Mouse (Mus musculus): Measurements from ENCODE around the gene Crtc1. TPM values are rescaled to one million over a fixed set of nuclear protein-coding genes. Genes with fewer than 3 reads are reported as not detected.

Gene Crtc1
- polyA plus RNA-seq, 1 experiment from 2014 or later = 23.4 TPM

DNA sequence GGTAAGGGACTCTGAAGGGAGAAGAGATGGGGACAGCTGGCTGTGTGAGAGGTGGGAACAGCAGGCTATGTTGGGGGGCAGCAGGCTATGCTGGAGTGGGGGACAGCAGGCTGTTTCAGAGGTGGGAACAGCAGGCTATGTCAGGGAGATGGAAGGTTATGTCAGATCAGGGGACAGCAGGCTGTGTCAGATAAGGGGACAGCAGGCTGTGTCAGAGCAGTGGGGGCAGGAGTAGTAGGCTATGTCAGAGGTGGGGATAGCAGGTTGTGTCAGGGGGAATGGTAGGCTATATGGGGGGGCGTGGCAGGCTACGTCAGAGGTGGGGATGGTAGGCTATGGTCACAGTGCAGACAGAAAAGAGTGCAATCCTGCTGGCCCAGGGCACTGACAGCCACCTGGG, 16.7 kb downstream of the Crtc1 start:
- Histone ChIP-seq H3K27ac (ENCODE audit: low read depth) (no peak overlapping the region), H3K36me3 (ENCODE audit: control insufficient read depth, insufficient read depth, low read length) (no peaks in the 10 kb centered on the region), H3K9ac (ENCODE audit: low read length) (no peak overlapping the region), H3K4me2 (ENCODE audit: low read length) (no peak overlapping the region), H3K9me3 (ENCODE audit: control insufficient read depth, low read length) (no peaks in the 10 kb centered on the region), H3K27me3 (replicated peaks; ENCODE audit: control insufficient read depth, insufficient read depth, low read length) (no peaks in the 10 kb centered on the region), H3K4me1 (replicated peaks; ENCODE audit: control insufficient read depth, insufficient read depth, low read length) (peaks cover 17% of the 10 kb centered on the region), H3K4me3 (ENCODE audit: low read depth, low read length) (no peak overlapping the region)
- ATAC-seq (replicated peaks; ENCODE audit: low FRiP score, low TSS enrichment, low read depth) (no peak), DNase-seq (ENCODE audit: low spot score) (no peak)
- WGBS = 71% methylated on average over 2 of the region's 2 CpGs

DNA sequence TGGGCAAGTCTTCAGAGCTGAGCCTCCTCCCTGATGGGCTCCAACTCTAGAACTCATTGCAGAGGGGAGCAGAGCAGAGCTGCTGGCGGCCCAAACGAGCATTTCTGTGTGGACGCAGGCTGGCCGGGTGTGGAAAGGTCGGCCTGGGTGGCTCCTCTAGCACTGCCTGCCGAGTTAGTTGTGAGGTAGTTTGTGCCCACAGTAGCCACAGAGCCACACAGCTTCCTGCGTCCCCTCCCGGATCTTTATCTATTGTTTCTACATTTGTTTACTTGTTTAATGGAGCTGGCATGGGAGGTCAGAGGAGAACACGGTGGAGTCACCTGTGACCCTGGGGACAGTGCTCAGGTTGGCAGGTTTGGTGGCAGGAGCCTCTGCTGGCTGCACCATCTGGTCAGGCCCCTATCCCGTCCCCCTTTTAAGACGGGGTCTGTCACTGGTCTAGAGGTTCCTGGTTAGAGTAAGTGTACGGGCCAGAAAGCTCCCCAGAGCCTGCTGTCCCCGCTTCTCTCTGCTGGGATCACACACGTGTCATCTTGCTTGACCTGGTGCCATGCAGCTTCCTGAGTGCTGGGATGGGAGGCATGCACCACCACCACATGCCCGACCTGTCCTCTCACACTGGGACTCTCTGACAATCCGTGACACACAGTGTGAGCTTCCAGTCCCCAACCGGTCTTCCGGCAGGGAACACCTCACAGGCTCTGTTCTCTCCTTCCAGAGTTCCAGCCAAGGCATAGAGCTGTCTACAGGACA, 17.9 kb downstream of the Crtc1 start:
- Histone ChIP-seq H3K27ac (ENCODE audit: low read depth) (no peak overlapping the region), H3K4me3 (ENCODE audit: low read depth, low read length) (no peak overlapping the region), H3K36me3 (ENCODE audit: control insufficient read depth, insufficient read depth, low read length) (no peaks in the 10 kb centered on the region), H3K4me2 (ENCODE audit: low read length) (no peak overlapping the region), H3K9me3 (ENCODE audit: control insufficient read depth, low read length) (no peaks in the 10 kb centered on the region), H3K27me3 (replicated peaks; ENCODE audit: control insufficient read depth, insufficient read depth, low read length) (no peaks in the 10 kb centered on the region), H3K9ac (ENCODE audit: low read length) (no peak overlapping the region), H3K4me1 (replicated peaks; ENCODE audit: control insufficient read depth, insufficient read depth, low read length) (peaks cover 29% of the 10 kb centered on the region)
- ATAC-seq (replicated peaks; ENCODE audit: low FRiP score, low TSS enrichment, low read depth) (no peak), DNase-seq (ENCODE audit: low spot score) (no peak)
- 71% methylated on average over 18 of the region's 18 CpGs for WGBS

DNA sequence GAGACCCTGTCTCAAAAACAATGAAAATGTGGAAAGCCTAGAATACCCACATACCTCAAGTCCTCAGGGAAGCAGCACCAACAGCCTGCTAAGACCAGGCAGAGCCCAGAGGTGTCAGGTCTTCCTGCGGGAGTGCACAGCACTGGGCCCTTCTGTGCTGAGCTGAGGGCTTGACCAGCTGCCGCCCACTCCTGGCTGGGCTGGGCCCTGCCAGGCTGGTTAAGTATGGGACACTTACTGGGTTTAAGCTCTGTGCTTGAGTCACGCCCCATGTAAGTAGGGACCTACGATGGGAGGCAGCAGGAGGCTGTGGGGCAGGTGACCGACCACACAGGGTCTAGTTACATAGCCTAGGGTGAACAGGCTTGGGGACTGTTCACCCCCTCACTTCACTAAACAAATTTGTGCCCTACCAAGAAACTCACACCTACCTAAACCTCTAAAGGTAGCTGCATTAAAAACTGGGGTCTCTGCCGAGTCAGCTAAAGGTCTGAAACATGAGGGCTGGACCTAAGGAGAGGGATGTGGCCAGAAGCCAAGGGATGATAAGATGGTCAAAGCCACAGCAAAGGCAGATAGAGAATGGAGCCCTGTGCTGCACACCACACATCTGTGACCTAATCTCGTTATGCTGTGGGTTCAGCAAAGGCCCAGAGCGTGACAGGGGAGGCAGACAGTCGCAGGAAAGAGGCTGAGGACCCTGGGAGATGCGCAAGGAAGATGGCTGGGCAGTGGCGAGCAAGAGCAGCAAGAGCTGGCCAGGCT, 19.3 kb downstream of the Crtc1 start:
- ATAC-seq (replicated peaks; ENCODE audit: low FRiP score, low TSS enrichment, low read depth) = no peak
- Histone ChIP-seq H3K4me1 (replicated peaks; ENCODE audit: control insufficient read depth, insufficient read depth, low read length) (peaks cover 33% of the 10 kb centered on the region), H3K4me3 (ENCODE audit: low read depth, low read length) (no peak overlapping the region), H3K9ac (ENCODE audit: low read length) (no peak overlapping the region), H3K9me3 (ENCODE audit: control insufficient read depth, low read length) (no peaks in the 10 kb centered on the region), H3K27ac (ENCODE audit: low read depth) (0 out of 2 replicates have a peak overlapping the region, but pooled peaks have one; percentile 16), H3K4me2 (ENCODE audit: low read length) (no peak overlapping the region), H3K27me3 (replicated peaks; ENCODE audit: control insufficient read depth, insufficient read depth, low read length) (no peaks in the 10 kb centered on the region), H3K36me3 (ENCODE audit: control insufficient read depth, insufficient read depth, low read length) (no peaks in the 10 kb centered on the region)
- no peak for DNase-seq (ENCODE audit: low spot score)
- 78% methylated on average over 11 of the region's 11 CpGs for WGBS

DNA sequence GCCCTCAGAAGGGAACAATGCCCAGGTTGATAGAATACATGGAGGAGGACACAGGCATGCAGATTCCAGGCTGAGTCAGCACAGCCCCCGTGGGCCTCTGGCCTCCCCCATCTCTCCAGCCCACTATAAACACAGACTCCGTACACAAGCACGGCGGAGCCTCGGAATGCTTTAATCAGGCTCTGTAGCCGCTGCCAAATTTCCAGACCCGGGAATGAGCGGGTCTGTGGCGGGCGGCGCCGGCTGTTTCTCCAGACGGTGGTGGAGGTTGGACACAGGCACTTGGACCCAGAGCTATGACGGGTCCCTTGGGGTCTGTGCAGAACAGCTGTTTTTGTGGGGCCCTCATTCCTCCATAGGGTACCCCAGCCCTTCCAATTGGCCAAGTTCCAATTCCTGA, 20.4 kb downstream of the Crtc1 start:
- Histone ChIP-seq H3K4me3 (ENCODE audit: low read depth, low read length) (no peak overlapping the region), H3K27me3 (replicated peaks; ENCODE audit: control insufficient read depth, insufficient read depth, low read length) (no peaks in the 10 kb centered on the region), H3K4me1 (replicated peaks; ENCODE audit: control insufficient read depth, insufficient read depth, low read length) (peaks cover 33% of the 10 kb centered on the region), H3K27ac (ENCODE audit: low read depth) (no peak overlapping the region), H3K9me3 (ENCODE audit: control insufficient read depth, low read length) (no peaks in the 10 kb centered on the region), H3K9ac (ENCODE audit: low read length) (no peak overlapping the region), H3K4me2 (ENCODE audit: low read length) (peak overlapping the region; percentile 8; the same call in 1 of the 2 replicates), H3K36me3 (ENCODE audit: control insufficient read depth, insufficient read depth, low read length) (0 out of 2 replicates have a peak, but pooled peaks cover 4% of the 10 kb centered on the region)
- DNase-seq (ENCODE audit: low spot score) = no peak
- WGBS = 20% methylated on average over 14 of the region's 14 CpGs
- peak; percentile 59 for ATAC-seq (replicated peaks; ENCODE audit: low FRiP score, low TSS enrichment, low read depth)

DNA sequence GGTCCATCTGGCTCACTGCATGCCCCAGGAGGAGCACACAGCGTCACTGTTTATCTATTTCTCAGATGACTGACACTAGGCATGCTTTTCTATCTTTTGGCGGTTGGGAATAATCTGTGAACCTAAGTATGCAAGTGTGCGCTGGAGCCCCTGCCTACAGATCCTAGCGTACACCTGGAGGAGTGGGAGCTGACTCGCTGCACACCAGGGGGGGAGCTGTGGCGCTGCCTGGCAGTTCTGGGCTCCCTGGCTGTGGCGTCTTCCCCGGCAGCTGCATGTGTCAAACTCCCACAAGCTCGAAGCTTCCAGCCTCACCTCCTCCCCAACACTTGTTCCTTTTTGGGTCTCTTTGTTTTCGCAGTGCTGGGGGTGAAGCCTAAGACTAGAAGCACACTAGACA, 21.5 kb downstream of the Crtc1 start:
- H3K27ac ChIP-seq (ENCODE audit: low read depth) = no peak overlapping the region
- H3K36me3 ChIP-seq (ENCODE audit: control insufficient read depth, insufficient read depth, low read length) = 0 out of 2 replicates have a peak, but pooled peaks cover 7% of the 10 kb centered on the region
- peaks cover 33% of the 10 kb centered on the region for H3K4me1 ChIP-seq (replicated peaks; ENCODE audit: control insufficient read depth, insufficient read depth, low read length)
- H3K4me3 ChIP-seq (ENCODE audit: low read depth, low read length) = no peak overlapping the region
- no peak overlapping the region for H3K9ac ChIP-seq (ENCODE audit: low read length)
- no peak for DNase-seq (ENCODE audit: low spot score)
- H3K4me2 ChIP-seq (ENCODE audit: low read length) = no peak overlapping the region
- ATAC-seq (replicated peaks; ENCODE audit: low FRiP score, low TSS enrichment, low read depth) = no peak
- no peaks in the 10 kb centered on the region for H3K27me3 ChIP-seq (replicated peaks; ENCODE audit: control insufficient read depth, insufficient read depth, low read length)
- WGBS = 37% methylated on average over 10 of the region's 10 CpGs
- no peaks in the 10 kb centered on the region for H3K9me3 ChIP-seq (ENCODE audit: control insufficient read depth, low read length)

DNA sequence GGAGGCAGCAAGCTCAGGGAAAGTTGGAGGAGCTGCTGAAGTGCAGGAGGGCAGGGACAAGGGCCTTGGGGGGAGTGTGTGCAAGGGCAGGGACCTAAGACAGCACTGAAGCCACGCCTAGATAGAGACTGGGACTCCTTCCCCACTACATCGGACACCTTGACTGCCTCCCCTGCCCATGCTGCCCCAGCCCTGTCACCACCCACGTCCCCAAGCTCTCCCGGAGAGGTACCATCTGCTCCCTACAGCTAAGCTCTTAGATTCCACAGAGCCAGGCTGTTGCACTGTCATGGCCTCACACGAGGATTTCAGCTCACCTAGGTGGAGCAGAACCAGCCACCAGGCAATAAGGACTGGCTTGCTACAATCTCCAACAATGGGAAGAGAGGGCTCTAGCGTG, 22.4 kb downstream of the Crtc1 start:
- no peaks in the 10 kb centered on the region for H3K27me3 ChIP-seq (replicated peaks; ENCODE audit: control insufficient read depth, insufficient read depth, low read length)
- H3K4me3 ChIP-seq (ENCODE audit: low read depth, low read length) = no peak overlapping the region
- no peak overlapping the region for H3K27ac ChIP-seq (ENCODE audit: low read depth)
- no peak overlapping the region for H3K4me2 ChIP-seq (ENCODE audit: low read length)
- no peak for DNase-seq (ENCODE audit: low spot score)
- WGBS = 59% methylated on average over 6 of the region's 6 CpGs
- peaks cover 33% of the 10 kb centered on the region for H3K4me1 ChIP-seq (replicated peaks; ENCODE audit: control insufficient read depth, insufficient read depth, low read length)
- no peak overlapping the region for H3K9ac ChIP-seq (ENCODE audit: low read length)
- no peak for ATAC-seq (replicated peaks; ENCODE audit: low FRiP score, low TSS enrichment, low read depth)
- 0 out of 2 replicates have a peak, but pooled peaks cover 7% of the 10 kb centered on the region for H3K36me3 ChIP-seq (ENCODE audit: control insufficient read depth, insufficient read depth, low read length)
- H3K9me3 ChIP-seq (ENCODE audit: control insufficient read depth, low read length) = no peaks in the 10 kb centered on the region

DNA sequence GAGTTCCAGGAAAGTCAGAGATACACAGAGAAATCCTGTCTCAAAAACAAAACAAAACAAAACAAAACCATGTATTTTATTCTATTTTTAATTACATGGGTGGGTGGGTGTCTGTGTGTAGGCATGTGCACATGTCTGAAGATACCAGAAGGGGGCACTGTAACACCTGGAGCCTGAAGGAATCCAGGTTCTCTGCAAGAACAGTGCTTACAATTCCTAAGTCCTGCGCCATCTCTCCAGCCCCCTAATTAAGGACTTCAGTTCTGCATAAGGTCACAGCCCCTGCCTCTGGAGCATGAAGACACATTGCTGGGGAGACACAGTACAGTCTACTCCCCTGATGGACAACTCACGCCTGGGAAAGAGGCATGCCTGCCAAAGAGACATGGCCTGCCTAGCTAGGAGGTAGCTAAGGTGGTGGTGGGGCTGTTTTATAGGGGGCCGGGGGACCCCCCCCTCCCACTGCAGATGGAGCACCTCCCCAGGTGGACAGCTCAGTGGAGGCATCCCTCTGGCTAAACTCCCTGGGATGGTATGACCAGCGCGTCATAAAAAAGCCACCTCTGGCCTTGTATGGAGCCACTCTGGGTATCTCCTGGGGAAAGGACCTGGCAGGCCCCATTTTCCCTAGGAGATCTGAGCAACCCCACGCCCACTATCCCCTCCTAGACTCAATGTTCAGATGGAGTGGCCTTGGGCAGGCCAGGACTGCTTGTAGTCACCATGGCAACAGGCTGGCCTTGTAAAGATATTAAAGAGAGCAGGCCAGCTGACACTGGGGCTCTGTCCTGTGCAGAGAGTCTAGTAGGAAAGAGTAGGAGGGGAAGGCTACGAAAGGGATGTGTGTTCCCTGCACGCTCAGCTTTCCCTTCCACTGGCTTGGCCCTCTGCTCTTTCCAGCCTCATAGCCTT, 23.6 kb downstream of the Crtc1 start:
- WGBS = 65% methylated on average over 8 of the region's 8 CpGs
- no peak overlapping the region for H3K27ac ChIP-seq (ENCODE audit: low read depth)
- ATAC-seq (replicated peaks; ENCODE audit: low FRiP score, low TSS enrichment, low read depth) = peak; percentile 65; the same call in 1 of the 2 replicates

DNA sequence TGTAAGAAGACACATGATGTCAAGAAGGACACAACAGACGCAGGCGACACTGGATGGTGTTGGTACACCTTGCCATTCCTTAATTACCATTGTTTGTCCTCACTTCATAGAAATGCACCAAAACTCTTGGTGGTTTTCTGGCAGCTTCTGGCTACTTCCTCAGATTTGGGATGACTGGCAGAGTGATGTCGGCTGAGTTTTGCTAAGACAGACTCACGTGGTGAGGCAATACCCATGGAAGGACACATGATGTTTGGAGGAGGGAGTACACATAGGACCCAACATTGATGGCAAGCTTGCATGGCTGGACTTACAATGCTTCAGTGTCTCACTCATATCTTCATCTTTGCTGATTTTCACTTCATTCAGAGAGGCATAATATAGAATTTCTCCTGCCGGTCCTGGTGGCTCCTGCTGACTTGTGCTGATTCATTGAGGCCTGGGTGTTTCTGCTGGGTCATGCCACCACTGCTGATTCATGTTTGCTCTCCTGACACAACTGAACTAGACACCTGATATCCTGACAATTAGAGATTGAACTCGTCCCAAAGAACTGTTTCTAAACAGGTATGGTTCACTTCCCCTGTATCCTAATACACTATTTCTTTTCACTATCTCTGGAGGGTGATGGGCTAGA, 25.0 kb downstream of the Crtc1 start:
- H3K4me1 ChIP-seq (replicated peaks; ENCODE audit: control insufficient read depth, insufficient read depth, low read length) = peaks cover 36% of the 10 kb centered on the region
- DNase-seq (ENCODE audit: low spot score) (no peak), ATAC-seq (replicated peaks; ENCODE audit: low FRiP score, low TSS enrichment, low read depth) (no peak)
- WGBS = 87% methylated on average over 6 of the region's 6 CpGs
- H3K27me3 ChIP-seq (replicated peaks; ENCODE audit: control insufficient read depth, insufficient read depth, low read length) = no peaks in the 10 kb centered on the region
- 0 out of 2 replicates have a peak, but pooled peaks cover 7% of the 10 kb centered on the region for H3K36me3 ChIP-seq (ENCODE audit: control insufficient read depth, insufficient read depth, low read length)
- no peak overlapping the region for H3K9ac ChIP-seq (ENCODE audit: low read length)
- no peaks in the 10 kb centered on the region for H3K9me3 ChIP-seq (ENCODE audit: control insufficient read depth, low read length)
- no peak overlapping the region for H3K4me3 ChIP-seq (ENCODE audit: low read depth, low read length)
- no peak overlapping the region for H3K4me2 ChIP-seq (ENCODE audit: low read length)
- H3K27ac ChIP-seq (ENCODE audit: low read depth) = no peak overlapping the region

More for the DNA sequence above, 23.6 kb downstream of the Crtc1 start:
- Histone ChIP-seq H3K4me3 (ENCODE audit: low read depth, low read length) (no peak overlapping the region), H3K4me2 (ENCODE audit: low read length) (no peak overlapping the region), H3K36me3 (ENCODE audit: control insufficient read depth, insufficient read depth, low read length) (0 out of 2 replicates have a peak, but pooled peaks cover 7% of the 10 kb centered on the region), H3K9ac (ENCODE audit: low read length) (no peak overlapping the region), H3K27me3 (replicated peaks; ENCODE audit: control insufficient read depth, insufficient read depth, low read length) (no peaks in the 10 kb centered on the region), H3K4me1 (replicated peaks; ENCODE audit: control insufficient read depth, insufficient read depth, low read length) (peaks cover 33% of the 10 kb centered on the region), H3K9me3 (ENCODE audit: control insufficient read depth, low read length) (no peaks in the 10 kb centered on the region)
- no peak for DNase-seq (ENCODE audit: low spot score)

Data from intestine, embryonic 14.5 days (tissue).